Mouse (Mus musculus) heart, postnatal 0 days (tissue): Measurements from ENCODE around the gene Cx3cr1.

Source experiments
- CTCF ChIP-seq: IDR thresholded peaks from 2 replicates; pipeline ENCODE4 v1.5.1; 2016; ENCODE audit warnings: antibody characterized with exemption, control low read depth, low read depth
- EP300 ChIP-seq: IDR thresholded peaks from 2 replicates; pipeline ENCODE4 v1.6.1; 2016; ENCODE audit warnings: antibody characterized with exemption, low read depth

GRCm38 (mm10) chr9:120023086-120023811 is 46.4 kb downstream of the Cx3cr1 start, which contains the start of gene Xirp1:
- TF ChIP-seq CTCF (no peak), EP300 (no peak)
